Mouse (Mus musculus): ENCODE measurements around the gene Mras. TPM values are rescaled to one million over a fixed set of nuclear protein-coding genes. Genes with fewer than 3 reads are reported as not detected.

The Mras gene
- polyA plus RNA-seq, 1 experiment, result 4.6 TPM

DNA sequence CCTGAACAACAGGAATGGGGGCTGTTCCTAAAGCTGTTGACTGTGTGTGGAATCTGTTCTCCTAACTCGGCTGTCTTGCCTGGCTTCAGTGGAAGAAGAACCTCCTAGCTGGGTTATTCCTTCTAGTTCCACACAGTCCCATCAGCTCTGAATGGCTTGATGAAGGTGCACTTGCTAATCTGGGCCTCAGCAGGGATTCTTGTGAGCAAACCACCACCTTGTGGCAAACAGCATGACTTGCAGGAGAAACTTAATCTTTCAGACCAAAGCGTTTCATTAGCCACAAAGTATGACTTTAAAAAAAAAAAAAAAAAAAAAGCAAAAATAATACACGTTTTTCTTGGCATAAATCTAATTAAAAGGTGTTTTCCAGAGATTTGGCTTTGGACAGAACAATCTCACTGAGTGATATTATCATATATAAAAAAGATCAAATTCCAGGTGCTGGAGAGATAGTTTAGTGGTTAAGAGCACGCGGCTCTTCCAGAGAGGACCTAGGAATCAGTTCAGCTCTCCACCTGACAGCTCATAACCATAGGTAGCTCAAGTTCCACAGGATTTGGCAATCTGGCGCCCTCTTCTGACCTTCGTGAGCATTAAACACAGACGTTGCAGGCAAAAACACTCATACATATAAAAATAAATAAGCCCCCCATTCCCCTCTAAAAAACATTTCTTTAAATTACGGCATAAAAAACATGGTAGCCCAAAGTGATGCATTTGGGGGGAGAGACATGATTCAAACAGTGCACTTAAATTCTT is 12.9 kb upstream of the Mras start:
- Histone ChIP-seq H3K4me1 (ENCODE audit: control insufficient read depth, insufficient read depth, insufficient read length, low read length) (no peaks in the 10 kb centered on the region), H3K4me3 (ENCODE audit: insufficient read depth, low read depth, low read length) (no peak overlapping the region), H3K27ac (replicated peaks; ENCODE audit: low read depth, low read length) (no peak overlapping the region)

GRCm38 (mm10) chr9:99447323-99447722 is 10.1 kb upstream of the Mras start:
- no peaks in the 10 kb centered on the region for H3K4me1 ChIP-seq (ENCODE audit: control insufficient read depth, insufficient read depth, insufficient read length, low read length)
- H3K27ac ChIP-seq (replicated peaks; ENCODE audit: low read depth, low read length), result no peak overlapping the region
- no peak overlapping the region for H3K4me3 ChIP-seq (ENCODE audit: insufficient read depth, low read depth, low read length)

DNA sequence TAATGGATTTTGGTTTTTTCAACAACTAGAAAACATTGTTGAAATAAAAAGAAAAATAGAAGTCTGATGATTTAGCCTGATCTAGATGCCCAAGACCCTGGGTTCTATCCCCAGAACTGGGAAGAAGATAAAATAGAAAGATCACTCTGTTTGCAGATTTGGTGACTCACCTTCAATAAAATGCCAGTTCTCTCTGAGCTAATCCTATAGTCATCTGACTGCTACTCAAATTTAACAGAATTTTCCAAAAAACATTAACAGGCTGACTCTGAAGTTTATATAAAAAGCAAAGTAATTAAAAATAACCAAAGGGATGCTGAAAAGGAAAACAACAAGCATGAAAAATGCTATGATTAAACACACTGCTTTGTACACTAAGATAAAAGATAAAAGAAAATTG is 9.1 kb upstream of the Mras start:
- Histone ChIP-seq H3K4me1 (ENCODE audit: control insufficient read depth, insufficient read depth, insufficient read length, low read length) (no peaks in the 10 kb centered on the region), H3K4me3 (ENCODE audit: insufficient read depth, low read depth, low read length) (no peak overlapping the region), H3K27ac (replicated peaks; ENCODE audit: low read depth, low read length) (no peak overlapping the region)

DNA sequence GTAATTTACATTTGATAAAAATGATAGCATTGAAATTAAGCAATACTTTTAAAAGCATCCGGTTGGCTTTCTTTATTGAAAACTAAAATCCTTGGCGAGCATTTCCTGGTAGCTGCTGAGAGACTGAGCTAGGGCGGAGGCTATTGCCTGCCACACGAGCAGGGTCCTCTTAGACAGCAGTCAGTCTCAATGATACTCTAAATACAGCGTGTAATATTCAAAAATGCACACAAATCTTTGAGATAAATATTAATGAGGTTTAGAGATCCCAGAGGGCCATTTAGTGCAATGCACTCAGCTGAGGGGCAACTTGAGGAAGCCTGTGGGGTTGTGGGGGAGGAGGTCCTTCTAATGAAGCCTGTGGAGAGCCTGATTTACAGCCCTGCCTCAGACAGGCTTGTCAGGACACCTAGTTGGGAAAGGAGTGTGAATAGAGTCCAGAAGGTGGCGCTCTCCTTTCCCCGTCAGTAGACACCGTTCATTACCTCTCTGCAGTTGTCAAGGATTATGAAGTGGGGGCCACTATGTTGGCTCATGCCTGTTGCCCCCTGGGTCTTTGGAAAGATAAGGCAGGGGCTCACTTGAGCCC is 7.5 kb upstream of the Mras start:
- H3K27ac ChIP-seq (replicated peaks; ENCODE audit: low read depth, low read length), result no peak overlapping the region
- no peak overlapping the region for H3K4me3 ChIP-seq (ENCODE audit: insufficient read depth, low read depth, low read length)
- H3K4me1 ChIP-seq (ENCODE audit: control insufficient read depth, insufficient read depth, insufficient read length, low read length), result no peaks in the 10 kb centered on the region

- Histone ChIP-seq H3K27ac (replicated peaks; ENCODE audit: low read depth, low read length) (no peak overlapping the region), H3K4me1 (ENCODE audit: control insufficient read depth, insufficient read depth, insufficient read length, low read length) (peaks cover 2% of the 10 kb centered on the region; the same call in 1 of the 2 replicates), H3K4me3 (ENCODE audit: insufficient read depth, low read depth, low read length) (no peak overlapping the region)
Measured at GRCm38 (mm10) chr9:99441647-99442433, 4.7 kb upstream of the Mras start.

DNA sequence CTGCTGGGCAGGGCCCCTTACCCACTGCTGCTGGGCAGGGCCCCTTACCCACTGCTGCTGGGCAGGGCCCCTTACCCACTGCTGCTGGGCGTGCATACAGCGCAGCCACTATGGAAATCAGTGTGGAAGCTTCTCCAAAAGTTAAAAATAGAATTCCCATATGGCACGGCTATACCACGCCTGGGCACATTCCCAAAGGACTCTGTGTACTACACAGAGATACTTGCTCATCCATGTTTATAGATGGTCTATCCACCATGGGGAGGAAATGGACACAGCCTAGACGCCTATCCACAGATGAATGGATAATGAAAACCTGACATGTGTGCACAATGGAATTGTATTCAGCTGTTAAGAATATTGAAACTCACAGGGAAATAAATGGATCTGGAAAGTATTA is 3.8 kb upstream of the Mras start:
- Histone ChIP-seq H3K4me1 (ENCODE audit: control insufficient read depth, insufficient read depth, insufficient read length, low read length) (peaks cover 2% of the 10 kb centered on the region; the same call in 1 of the 2 replicates), H3K4me3 (ENCODE audit: insufficient read depth, low read depth, low read length) (no peak overlapping the region), H3K27ac (replicated peaks; ENCODE audit: low read depth, low read length) (no peak overlapping the region)

DNA sequence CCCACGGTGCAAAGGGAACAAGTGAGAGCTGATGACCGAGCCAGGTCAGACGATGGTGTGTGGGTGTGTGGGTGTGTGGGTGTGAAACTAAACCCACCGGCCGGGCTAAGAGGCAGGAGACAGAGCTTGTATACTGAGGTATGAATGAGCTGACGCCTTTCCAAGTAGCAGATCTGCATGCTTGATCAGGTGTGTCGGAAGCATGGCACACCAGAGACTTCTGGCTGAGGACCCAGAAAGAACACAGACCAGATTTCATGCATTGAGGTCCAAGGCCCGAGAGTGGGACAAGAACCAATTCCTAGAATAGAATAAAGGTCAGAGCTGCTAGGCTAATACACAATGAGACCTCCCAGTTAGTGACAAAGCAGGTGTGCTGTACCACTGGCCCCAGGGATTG is 1.9 kb upstream of the Mras start:
- Histone ChIP-seq H3K4me3 (ENCODE audit: insufficient read depth, low read depth, low read length) (no peak overlapping the region), H3K4me1 (ENCODE audit: control insufficient read depth, insufficient read depth, insufficient read length, low read length) (peaks cover 2% of the 10 kb centered on the region; the same call in 1 of the 2 replicates), H3K27ac (replicated peaks; ENCODE audit: low read depth, low read length) (no peak overlapping the region)

- peak overlapping the region; percentile 96; the same call in 1 of the 2 replicates for H3K4me3 ChIP-seq (ENCODE audit: insufficient read depth, low read depth, low read length)
- no peak overlapping the region for H3K27ac ChIP-seq (replicated peaks; ENCODE audit: low read depth, low read length)
- H3K4me1 ChIP-seq (ENCODE audit: control insufficient read depth, insufficient read depth, insufficient read length, low read length), result peaks cover 2% of the 10 kb centered on the region; the same call in 1 of the 2 replicates
Measured at GRCm38 (mm10) chr9:99437781-99438565, 792 bp upstream of the Mras start.

DNA sequence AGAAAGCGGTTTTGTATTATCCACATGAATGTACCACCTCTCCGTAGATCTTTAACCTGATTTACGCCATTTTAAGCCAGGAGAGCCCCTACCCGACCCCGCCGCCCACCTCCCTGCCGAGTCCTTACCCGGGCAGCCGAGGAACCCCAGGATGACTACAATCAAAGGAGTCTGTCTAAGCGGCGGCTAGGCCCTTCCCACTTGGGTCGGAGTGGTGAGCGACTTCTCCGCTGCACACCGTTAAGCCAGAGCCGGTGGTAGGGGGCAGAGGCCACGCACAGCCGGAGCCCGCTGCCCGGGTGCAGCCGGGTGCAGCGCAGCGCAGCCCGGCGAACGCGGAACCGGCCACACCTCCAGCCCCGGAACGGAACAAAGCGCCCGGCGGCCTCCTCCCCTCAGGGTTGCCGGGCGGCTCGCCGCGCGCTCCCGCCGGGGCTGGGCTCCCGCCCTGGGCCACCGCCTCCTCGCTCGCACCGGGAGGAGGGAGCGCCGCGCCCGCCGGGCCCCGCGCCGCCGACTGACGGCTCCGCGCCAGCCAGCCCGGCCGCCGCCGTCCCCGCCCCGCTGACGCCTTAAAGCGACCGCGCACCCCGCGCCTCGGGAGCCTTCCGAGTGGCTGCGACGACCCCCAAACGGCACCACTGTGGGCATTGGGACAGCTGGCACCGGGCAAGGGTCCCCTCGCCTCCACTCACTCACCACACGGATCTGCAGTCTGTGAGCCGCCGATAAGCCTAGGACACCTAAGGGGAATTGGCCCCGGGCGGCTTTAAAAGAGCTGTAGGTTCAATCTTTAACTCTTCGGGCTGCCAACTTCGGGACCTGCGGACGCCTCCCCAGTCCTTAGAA is 775 bp downstream of the Mras start:
- Histone ChIP-seq H3K27ac (replicated peaks; ENCODE audit: low read depth, low read length) (peak overlapping the region; percentile 95), H3K4me1 (ENCODE audit: control insufficient read depth, insufficient read depth, insufficient read length, low read length) (peaks cover 2% of the 10 kb centered on the region; the same call in 1 of the 2 replicates), H3K4me3 (ENCODE audit: insufficient read depth, low read depth, low read length) (peak overlapping the region; percentile 96)

DNA sequence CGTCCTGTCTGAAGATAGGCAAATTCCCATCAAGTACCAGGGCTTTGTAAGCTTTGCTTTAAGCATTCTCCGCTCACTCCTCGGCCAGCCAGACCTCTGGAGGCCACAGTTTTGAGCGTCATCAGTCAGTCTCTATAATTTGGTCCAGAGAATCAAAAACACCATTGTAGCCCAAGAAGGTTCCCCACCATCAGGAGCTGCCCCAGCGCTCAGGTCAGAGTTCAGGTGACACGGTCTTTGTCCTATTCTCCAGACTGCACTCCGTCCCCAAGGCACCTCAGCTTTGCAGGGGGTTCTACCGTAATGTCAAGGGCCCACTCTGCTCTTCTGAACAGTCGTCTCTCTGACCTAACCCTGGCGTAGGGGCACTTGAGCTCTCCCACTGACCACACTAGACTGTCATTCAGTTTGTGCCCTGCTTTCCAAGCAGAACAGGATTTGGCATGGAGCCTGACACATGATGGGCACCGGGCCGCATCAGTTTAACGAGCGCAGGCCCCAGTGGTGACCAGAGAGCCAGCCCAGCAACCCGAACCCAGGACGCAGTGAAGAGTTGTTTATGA is 1.5 kb downstream of the Mras start:
- peak overlapping the region; percentile 96 for H3K4me3 ChIP-seq (ENCODE audit: insufficient read depth, low read depth, low read length)
- H3K4me1 ChIP-seq (ENCODE audit: control insufficient read depth, insufficient read depth, insufficient read length, low read length), result peaks cover 2% of the 10 kb centered on the region; the same call in 1 of the 2 replicates
- H3K27ac ChIP-seq (replicated peaks; ENCODE audit: low read depth, low read length), result no peak overlapping the region

GRCm38 (mm10) chr9:99434892-99435618 is 2.1 kb downstream of the Mras start:
- Histone ChIP-seq H3K27ac (replicated peaks; ENCODE audit: low read depth, low read length) (no peak overlapping the region), H3K4me1 (ENCODE audit: control insufficient read depth, insufficient read depth, insufficient read length, low read length) (peaks cover 2% of the 10 kb centered on the region; the same call in 1 of the 2 replicates), H3K4me3 (ENCODE audit: insufficient read depth, low read depth, low read length) (peak overlapping the region; percentile 96)

- no peak overlapping the region for H3K27ac ChIP-seq (replicated peaks; ENCODE audit: low read depth, low read length)
- no peak overlapping the region for H3K4me3 ChIP-seq (ENCODE audit: insufficient read depth, low read depth, low read length)
- peaks cover 7% of the 10 kb centered on the region for H3K4me1 ChIP-seq (ENCODE audit: control insufficient read depth, insufficient read depth, insufficient read length, low read length)
Measured at GRCm38 (mm10) chr9:99432478-99432877, 4.7 kb downstream of the Mras start.

DNA sequence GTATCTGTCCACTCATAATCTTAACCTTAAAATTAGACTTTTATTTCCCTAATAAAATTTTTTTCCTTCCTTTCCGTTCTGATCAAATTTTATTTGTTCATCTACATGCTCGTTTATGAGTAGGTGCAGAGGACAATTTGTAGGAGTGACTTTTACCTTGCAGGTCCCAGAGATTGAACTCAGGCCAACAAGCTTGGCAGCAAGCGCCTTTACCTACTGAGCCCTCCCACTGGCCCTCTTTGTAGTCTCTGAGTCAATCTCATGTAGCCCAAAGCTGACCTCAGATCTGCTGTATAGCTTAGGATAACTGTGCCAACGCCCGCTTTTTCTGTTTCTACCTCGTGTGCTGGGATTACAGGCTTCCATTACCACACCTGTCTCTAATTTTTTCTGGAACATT is 5.2 kb downstream of the Mras start:
- no peak overlapping the region for H3K4me3 ChIP-seq (ENCODE audit: insufficient read depth, low read depth, low read length)
- H3K4me1 ChIP-seq (ENCODE audit: control insufficient read depth, insufficient read depth, insufficient read length, low read length), result peaks cover 5% of the 10 kb centered on the region; the same call in 1 of the 2 replicates

More for the DNA sequence above, 5.2 kb downstream of the Mras start:
- no peak overlapping the region for H3K27ac ChIP-seq (replicated peaks; ENCODE audit: low read depth, low read length)

All from brown adipose tissue, adult 24 weeks (tissue).